Mouse (Mus musculus): ENCODE data around the gene Cacna2d3. TPM values are rescaled to one million over a fixed set of nuclear protein-coding genes. Genes with fewer than 3 reads are reported as not detected.

The Cacna2d3 gene
- total and polyA plus RNA-seq, 2 experiments from 2014 or later, result 0.19 TPM; not detected in 1

- no peak overlapping the region for H3K4me2 ChIP-seq (ENCODE audit: low read depth, low read length)
- no peaks in the 10 kb centered on the region for H3K9me3 ChIP-seq (replicated peaks; ENCODE audit: control insufficient read depth, low read length)
- peak; percentile 50 for DNase-seq (ENCODE audit: low spot score)
- 3% methylated on average over 5 of the region's 5 CpGs for WGBS
- H3K9ac ChIP-seq (replicated peaks; ENCODE audit: low read depth, low read length), result no peak overlapping the region
- no peak overlapping the region for H3K27ac ChIP-seq (ENCODE audit: low read depth)
- ATAC-seq (ENCODE audit: insufficient read depth, low read depth), result peak; percentile 85
- H3K36me3 ChIP-seq (replicated peaks; ENCODE audit: control insufficient read depth, insufficient read depth, low read length), result no peaks in the 10 kb centered on the region
- peaks cover 16% of the 10 kb centered on the region; the same call in 1 of the 2 replicates for H3K27me3 ChIP-seq (ENCODE audit: control insufficient read depth, insufficient read depth, low read length)
- H3K4me1 ChIP-seq (ENCODE audit: control insufficient read depth, insufficient read depth), result no peaks in the 10 kb centered on the region
- H3K4me3 ChIP-seq (ENCODE audit: low read depth, low read length), result no peak overlapping the region
- TF ChIP-seq EP300 (IDR thresholded peaks at IDR 0.05; ENCODE audit: low read depth), result no peak
- TF ChIP-seq CTCF (IDR thresholded peaks at IDR 0.05; ENCODE audit: low read depth), result peak; percentile 95
These were observed 631.6 kb downstream of the Cacna2d3 start for GRCm38 (mm10) chr14:29090074-29090473.

- WGBS, result 46% methylated on average over 4 of the region's 4 CpGs
- Histone ChIP-seq H3K9ac (replicated peaks; ENCODE audit: low read depth, low read length) (no peak overlapping the region), H3K4me3 (ENCODE audit: low read depth, low read length) (no peak overlapping the region), H3K4me1 (ENCODE audit: control insufficient read depth, insufficient read depth) (no peaks in the 10 kb centered on the region), H3K4me2 (ENCODE audit: low read depth, low read length) (no peak overlapping the region), H3K27me3 (ENCODE audit: control insufficient read depth, insufficient read depth, low read length) (peaks cover 14% of the 10 kb centered on the region; the same call in 1 of the 2 replicates), H3K36me3 (replicated peaks; ENCODE audit: control insufficient read depth, insufficient read depth, low read length) (no peaks in the 10 kb centered on the region), H3K9me3 (replicated peaks; ENCODE audit: control insufficient read depth, low read length) (no peaks in the 10 kb centered on the region), H3K27ac (ENCODE audit: low read depth) (no peak overlapping the region)
- TF ChIP-seq CTCF (IDR thresholded peaks at IDR 0.05; ENCODE audit: low read depth) (no peak), EP300 (IDR thresholded peaks at IDR 0.05; ENCODE audit: low read depth) (no peak)
- DNase-seq (ENCODE audit: low spot score) (no peak), ATAC-seq (ENCODE audit: insufficient read depth, low read depth) (no peak)
These were observed 635.1 kb downstream of the Cacna2d3 start for GRCm38 (mm10) chr14:29086528-29086927.

GRCm38 (mm10) chr14:29085493-29086159, 636.0 kb downstream of the Cacna2d3 start:
- Histone ChIP-seq H3K4me1 (ENCODE audit: control insufficient read depth, insufficient read depth) (no peaks in the 10 kb centered on the region), H3K36me3 (replicated peaks; ENCODE audit: control insufficient read depth, insufficient read depth, low read length) (no peaks in the 10 kb centered on the region), H3K4me2 (ENCODE audit: low read depth, low read length) (no peak overlapping the region), H3K27me3 (ENCODE audit: control insufficient read depth, insufficient read depth, low read length) (peaks cover 10% of the 10 kb centered on the region; the same call in 1 of the 2 replicates), H3K9me3 (replicated peaks; ENCODE audit: control insufficient read depth, low read length) (no peaks in the 10 kb centered on the region), H3K9ac (replicated peaks; ENCODE audit: low read depth, low read length) (no peak overlapping the region), H3K27ac (ENCODE audit: low read depth) (no peak overlapping the region), H3K4me3 (ENCODE audit: low read depth, low read length) (no peak overlapping the region)
- ATAC-seq (ENCODE audit: insufficient read depth, low read depth) (no peak), DNase-seq (ENCODE audit: low spot score) (no peak)
- TF ChIP-seq CTCF (IDR thresholded peaks at IDR 0.05; ENCODE audit: low read depth) (no peak), EP300 (IDR thresholded peaks at IDR 0.05; ENCODE audit: low read depth) (no peak)
- WGBS, result 73% methylated on average over 7 of the region's 7 CpGs

- no peak for ATAC-seq (ENCODE audit: insufficient read depth, low read depth)
- Histone ChIP-seq H3K27me3 (ENCODE audit: control insufficient read depth, insufficient read depth, low read length) (0 out of 2 replicates have a peak, but pooled peaks cover 4% of the 10 kb centered on the region), H3K4me1 (ENCODE audit: control insufficient read depth, insufficient read depth) (no peaks in the 10 kb centered on the region), H3K4me2 (ENCODE audit: low read depth, low read length) (no peak overlapping the region), H3K36me3 (replicated peaks; ENCODE audit: control insufficient read depth, insufficient read depth, low read length) (no peaks in the 10 kb centered on the region), H3K9me3 (replicated peaks; ENCODE audit: control insufficient read depth, low read length) (no peaks in the 10 kb centered on the region), H3K4me3 (ENCODE audit: low read depth, low read length) (no peak overlapping the region), H3K9ac (replicated peaks; ENCODE audit: low read depth, low read length) (no peak overlapping the region), H3K27ac (ENCODE audit: low read depth) (no peak overlapping the region)
- 90% methylated on average over 1 of the region's 1 CpGs for WGBS
- no peak for DNase-seq (ENCODE audit: low spot score)
- TF ChIP-seq EP300 (IDR thresholded peaks at IDR 0.05; ENCODE audit: low read depth), result no peak
- TF ChIP-seq CTCF (IDR thresholded peaks at IDR 0.05; ENCODE audit: low read depth), result no peak
These were observed 639.5 kb downstream of the Cacna2d3 start for GRCm38 (mm10) chr14:29082171-29082570.

- ATAC-seq (ENCODE audit: insufficient read depth, low read depth), result no peak
These were observed 641.0 kb downstream of the Cacna2d3 start for GRCm38 (mm10) chr14:29080630-29081029.

More at GRCm38 (mm10) chr14:29080630-29081029, 641.0 kb downstream of the Cacna2d3 start:
- Histone ChIP-seq H3K27ac (ENCODE audit: low read depth) (no peak overlapping the region), H3K4me3 (ENCODE audit: low read depth, low read length) (no peak overlapping the region), H3K4me2 (ENCODE audit: low read depth, low read length) (no peak overlapping the region), H3K4me1 (ENCODE audit: control insufficient read depth, insufficient read depth) (no peaks in the 10 kb centered on the region), H3K27me3 (ENCODE audit: control insufficient read depth, insufficient read depth, low read length) (peaks cover 5% of the 10 kb centered on the region; the same call in 1 of the 2 replicates), H3K9me3 (replicated peaks; ENCODE audit: control insufficient read depth, low read length) (no peaks in the 10 kb centered on the region), H3K36me3 (replicated peaks; ENCODE audit: control insufficient read depth, insufficient read depth, low read length) (no peaks in the 10 kb centered on the region), H3K9ac (replicated peaks; ENCODE audit: low read depth, low read length) (no peak overlapping the region)
- no peak for DNase-seq (ENCODE audit: low spot score)
- no peak for TF ChIP-seq CTCF (IDR thresholded peaks at IDR 0.05; ENCODE audit: low read depth)
- no peak for TF ChIP-seq EP300 (IDR thresholded peaks at IDR 0.05; ENCODE audit: low read depth)
- WGBS, result 72% methylated on average over 4 of the region's 4 CpGs

Measured in heart, postnatal 0 days (tissue).